Mouse (Mus musculus): ENCODE results near the gene Lmo7.

Lmo7 gene

DNA sequence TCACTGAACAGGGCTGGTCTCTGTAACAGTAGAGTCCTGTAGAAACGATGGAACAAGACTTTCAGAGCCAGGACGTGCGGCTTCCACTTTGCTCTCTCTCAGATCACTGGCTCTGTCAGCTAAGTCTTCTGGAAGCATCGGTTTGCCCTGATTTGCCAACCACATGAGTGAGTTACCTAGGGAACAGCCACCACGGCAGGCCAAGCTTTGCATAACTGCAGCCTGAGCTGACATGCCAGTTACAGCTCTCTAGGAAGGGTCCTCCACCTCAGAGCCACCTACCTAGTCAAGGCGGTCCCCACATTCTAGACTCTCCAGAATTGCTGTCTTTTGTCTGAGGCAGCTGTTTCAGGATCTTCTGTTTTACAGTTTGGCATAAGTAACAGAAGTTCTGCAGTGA, 107.4 kb downstream of the Lmo7 start:
- DNase-seq (ENCODE audit: low spot score in 2 of 2) = no peak

DNA sequence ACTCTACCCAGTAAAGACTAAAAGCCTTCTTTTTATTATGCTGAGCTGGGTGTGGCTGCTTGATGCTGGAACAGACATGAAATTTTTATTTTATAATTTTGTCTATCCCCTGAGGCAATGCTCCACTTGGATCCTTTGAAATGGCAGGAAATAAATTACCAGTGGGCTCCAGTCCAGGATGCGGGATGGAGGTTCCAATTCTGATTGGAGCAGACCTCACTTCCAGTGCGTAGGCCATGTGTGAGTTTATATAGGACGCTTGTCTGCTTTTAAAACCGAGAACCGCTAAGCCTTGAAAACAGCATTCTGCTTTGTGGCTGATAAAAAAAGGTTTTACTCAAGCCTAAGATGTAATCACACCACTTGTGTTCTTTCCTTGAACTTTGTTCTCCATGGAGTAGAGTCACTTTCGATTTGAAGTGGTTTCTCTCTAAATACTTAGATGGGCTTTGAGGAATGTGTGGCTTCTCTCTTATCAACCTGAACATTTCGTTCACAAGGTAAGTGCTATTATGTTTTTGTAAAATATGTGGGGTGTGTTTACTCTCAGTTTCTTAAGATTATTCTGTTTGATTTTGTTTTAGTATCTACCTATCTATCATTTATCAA, 108.6 kb downstream of the Lmo7 start:
- peak; percentile 56 to 62 for DNase-seq (ENCODE audit: low spot score in 2 of 2)

DNA sequence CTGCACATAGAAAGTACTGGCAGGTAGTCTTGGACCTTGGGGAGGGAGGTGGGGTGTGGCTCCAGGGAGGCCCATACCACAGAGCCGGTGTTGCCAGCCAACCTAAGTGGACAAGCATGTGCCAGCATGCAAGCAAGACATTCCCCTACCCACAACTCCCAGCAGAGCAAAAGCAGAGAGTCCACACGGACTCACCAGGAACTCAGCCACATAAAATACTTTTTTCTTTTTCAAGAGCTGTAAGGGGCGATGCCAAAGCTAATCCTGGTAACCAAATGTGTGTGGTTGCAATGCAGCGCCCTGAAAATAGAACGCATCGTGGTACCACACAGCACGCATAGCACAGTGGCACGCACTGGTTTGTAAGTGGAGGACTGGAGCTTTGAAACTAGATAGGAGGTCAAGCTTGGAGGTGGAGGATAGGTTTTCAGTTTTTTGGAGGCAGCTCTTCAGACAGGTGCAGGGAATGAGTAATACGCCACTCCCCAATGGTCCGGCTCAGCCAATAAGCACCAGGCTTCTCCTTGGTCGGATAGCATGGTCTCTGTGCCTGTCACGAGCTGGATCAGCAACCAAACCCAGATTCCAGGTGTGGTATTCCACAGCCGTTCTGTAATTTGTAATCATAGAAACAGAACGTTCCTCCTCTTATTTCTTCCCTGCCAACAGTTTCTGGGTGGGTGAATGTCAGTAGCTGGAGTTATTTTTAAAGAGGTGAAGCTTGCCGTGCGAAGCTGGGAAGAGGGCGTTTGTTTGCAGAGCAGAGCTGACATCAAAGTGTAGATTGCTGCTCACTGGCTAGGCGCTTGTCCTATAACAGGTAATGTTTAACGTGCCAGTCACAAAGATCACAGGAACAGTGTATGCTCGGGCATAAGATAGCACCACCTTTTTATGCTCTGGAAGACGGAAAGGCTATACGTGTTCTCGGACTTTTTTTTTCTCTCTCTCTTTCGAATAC, 110.3 kb downstream of the Lmo7 start:
- DNase-seq (ENCODE audit: low spot score in 2 of 2) = peak; percentile 68 to 77

DNA sequence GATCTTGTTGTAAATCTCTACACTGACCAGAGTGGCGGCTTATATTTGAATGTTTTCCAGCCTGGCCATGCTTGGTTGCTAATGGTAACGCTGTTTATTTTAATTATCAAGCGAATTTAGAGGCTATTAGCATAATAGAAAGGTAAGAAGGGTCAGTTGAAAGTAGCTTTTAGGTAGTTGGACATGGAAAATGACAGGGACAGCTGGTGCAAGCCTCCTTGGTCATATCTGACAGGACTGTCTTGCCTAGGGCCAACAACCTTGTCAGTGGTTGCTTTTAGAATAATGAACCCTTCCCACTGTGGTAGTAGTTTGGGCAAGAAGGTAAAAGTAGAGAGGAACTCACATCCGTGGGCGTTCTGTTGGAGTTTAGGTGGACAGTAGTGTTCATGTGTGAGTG, 111.5 kb downstream of the Lmo7 start:
- no peak for DNase-seq (ENCODE audit: low spot score in 2 of 2)

DNA sequence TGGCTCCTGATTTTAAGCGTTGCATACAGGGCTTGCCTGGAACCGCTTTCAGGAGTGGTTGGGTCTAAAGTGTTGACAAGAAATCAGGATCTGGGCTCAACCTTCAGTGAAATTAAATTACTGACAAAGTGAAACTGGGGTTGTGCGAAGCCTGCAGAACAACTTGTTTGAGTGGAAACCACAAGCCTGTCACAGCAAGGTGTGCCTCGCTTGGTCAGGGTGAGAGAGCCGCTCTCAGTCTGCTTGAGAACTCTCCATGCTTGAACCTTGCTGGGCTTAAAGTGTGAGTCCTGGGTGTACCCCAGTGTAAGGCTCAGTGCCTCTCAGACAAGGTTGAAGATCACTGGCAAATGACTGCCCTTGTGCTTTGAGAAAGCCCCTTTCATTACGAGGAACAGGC, 112.8 kb downstream of the Lmo7 start:
- peak in 1 of 2 experiments; percentile 26 for DNase-seq (ENCODE audit: low spot score in 2 of 2)

DNA sequence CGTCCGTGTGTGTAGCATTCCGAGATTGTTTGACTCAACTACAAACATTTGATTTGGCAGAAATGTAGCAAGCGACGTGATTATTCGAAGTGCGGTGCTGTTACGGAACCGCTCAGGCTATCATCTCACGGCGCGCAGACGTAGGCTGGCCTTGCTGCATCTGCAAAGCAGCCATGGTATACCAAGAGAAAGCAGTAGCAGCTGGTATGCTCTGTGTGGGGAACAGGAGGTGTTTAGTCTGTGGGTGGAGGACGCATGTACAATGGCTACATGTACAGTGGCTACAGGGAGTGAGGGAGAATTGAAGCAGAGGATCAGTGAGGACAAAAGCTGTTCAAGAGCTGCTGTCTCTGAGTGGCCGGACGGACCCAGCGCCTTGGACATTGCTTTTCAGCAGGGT, 113.7 kb downstream of the Lmo7 start:
- DNase-seq (ENCODE audit: low spot score in 2 of 2) = peak; percentile 75 to 81

DNA sequence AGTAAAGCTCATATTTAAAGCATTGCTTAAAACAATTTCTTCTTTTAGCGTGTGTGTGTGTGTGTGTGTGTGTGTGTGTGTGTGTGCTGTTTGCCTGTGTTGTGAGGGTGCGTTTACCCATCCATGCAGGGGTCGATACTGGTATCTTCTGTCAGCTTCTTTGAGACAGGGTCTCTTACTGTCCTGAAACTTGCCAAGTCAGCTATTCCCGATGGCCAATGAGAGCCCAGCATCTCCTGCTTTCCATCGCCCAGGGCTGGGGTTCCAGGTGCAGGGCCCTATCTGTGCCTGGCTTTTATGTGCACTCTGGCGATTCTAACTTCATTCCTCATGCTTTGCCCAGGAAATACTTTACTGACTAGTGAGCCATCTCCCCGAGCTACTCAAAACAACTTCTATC, 114.7 kb downstream of the Lmo7 start:
- DNase-seq (ENCODE audit: low spot score in 2 of 2) = no peak

DNA sequence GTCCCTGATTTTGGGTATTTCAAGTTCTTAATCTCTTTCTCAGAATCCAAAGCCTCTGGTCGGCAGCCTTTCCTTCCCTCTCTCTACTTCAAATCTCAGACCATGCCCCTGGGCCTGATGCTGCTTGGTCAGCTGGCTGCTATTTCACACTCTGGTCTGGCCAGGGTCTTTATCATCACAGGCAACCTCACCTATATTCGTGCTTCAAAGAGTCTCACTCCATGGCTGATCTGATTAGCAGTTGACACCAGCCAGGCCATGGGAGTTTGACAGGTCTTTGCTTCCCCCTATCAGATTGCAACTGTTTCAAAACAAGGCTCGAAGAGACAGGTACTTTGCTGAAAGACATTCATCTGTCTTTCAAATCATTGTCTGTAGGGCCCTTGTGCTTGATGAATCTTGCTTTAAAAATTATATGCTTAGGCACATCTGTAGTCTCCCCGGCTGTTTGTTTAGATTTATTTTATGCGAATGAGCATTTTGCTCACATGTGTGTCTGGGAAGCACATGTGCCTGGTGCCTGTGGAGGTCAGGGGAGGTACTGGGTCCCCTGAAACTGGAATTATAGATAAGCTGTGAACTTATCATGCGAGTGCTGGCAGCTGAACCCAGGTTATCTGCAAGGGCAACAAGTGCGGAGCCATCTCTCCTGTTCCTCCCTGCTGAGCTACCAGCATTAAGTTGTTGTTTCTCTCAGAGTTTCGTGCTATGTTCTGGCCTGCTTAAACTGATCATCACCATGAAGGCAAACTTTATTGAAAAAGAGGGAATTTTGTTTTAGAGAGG, 116.5 kb downstream of the Lmo7 start:
- DNase-seq (ENCODE audit: low spot score in 2 of 2) = no peak

DNA sequence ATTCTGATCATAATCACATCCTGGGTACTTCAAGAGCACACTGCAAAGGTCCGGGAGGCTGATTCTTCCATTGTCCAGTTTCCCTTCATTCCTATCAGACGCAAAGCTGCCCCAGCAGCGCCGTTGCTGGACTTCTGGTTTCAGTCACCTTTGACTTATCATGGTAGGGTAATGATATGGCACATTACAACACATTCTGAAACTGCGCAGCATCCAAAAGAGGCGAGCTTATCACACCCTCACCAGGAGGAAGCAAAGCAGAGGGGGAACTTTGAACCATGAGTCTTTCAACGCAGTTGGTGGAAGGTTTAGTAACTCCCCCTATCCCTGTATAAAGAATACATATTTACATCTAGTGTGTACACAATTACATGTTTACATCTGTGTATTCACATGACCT, 117.8 kb downstream of the Lmo7 start:
- DNase-seq (ENCODE audit: low spot score in 2 of 2) = no peak

DNA sequence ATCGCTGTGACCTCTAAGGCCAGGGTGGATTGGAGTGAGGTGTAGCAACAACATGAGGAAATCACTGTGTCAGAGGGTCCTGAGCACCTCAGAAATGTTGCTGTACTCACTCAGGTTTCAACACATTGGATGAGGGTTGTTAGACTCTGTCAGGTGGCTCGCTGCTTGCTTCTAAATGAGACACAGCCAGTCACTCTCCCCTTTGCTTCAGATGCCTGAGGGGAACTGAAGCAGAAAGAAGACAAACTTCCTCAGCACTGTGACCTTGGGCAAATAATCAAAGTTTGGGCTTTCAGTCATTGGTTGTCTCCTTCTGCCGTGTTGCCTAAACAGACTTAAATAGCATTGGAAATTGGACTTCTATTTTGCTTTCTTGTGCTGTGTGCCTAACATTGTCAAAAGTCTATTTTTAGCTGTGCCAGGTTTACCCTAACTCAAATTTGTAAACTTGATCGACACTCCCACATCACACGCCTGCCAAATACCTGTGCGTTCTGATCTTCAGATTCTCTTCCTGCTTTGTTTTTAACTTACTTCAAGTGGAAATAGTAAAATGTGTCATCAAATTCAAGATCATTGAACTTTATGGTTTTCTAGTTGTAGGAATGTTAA, 122.9 kb downstream of the Lmo7 start:
- no peak for DNase-seq (ENCODE audit: low spot score in 2 of 2)

DNA sequence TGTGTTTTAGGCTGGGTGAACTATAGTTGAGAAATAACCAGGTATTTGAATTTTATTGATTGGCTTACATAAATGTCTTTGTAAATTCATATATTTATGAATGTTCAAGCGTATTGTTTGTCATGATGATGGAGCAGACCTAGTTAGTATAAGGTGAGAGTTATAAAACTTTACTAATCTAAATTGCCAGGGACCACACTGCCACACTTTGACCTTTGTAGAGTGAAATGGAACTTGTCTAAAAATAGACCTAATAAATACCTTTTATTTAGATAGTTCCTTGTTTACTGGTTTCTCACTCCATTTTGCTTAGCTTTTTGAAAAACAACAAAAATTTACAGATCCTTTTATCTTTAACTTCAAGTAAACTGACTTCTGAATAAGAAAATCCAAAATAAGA, 123.5 kb downstream of the Lmo7 start:
- DNase-seq (ENCODE audit: low spot score in 2 of 2) = no peak

DNA sequence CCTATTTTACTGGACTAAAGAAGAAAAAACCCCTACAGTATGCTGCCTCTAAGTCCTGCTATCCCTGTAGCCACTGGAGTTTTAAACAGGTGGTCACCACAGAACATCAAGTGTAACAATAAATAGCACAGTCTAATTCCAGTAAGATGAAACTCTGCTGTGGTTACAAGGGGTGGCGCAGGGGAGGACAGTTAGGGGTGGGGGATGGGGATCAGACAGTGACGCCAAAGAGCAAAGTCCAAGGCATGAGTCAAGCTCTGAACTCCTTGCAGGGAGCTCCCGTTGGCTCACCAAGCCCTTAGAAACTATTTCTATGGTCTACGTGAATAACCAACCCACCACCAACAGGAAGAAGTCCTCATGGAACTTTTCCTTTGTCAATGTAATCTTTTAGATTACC, 124.0 kb downstream of the Lmo7 start:
- DNase-seq (ENCODE audit: low spot score in 2 of 2) = no peak

DNA sequence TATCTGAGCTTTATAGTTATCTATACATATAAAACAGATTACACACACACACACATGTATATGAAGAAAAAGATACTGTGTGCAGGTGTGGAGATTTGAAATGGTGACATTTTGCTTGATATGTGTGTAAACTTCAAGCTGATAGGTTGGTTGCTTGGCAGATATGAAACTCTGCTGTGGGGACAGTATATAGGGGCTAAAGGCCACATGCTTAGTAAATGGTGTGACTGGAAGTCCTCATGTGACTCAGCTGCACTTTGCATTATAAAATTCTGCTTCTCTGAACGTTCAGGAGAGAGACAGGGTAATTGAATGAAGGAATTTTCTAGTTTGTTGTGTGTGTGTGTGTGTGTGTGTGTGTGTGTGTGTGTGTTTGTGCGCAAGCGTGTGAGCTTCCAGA, 124.5 kb downstream of the Lmo7 start:
- DNase-seq (ENCODE audit: low spot score in 2 of 2) = no peak

DNA sequence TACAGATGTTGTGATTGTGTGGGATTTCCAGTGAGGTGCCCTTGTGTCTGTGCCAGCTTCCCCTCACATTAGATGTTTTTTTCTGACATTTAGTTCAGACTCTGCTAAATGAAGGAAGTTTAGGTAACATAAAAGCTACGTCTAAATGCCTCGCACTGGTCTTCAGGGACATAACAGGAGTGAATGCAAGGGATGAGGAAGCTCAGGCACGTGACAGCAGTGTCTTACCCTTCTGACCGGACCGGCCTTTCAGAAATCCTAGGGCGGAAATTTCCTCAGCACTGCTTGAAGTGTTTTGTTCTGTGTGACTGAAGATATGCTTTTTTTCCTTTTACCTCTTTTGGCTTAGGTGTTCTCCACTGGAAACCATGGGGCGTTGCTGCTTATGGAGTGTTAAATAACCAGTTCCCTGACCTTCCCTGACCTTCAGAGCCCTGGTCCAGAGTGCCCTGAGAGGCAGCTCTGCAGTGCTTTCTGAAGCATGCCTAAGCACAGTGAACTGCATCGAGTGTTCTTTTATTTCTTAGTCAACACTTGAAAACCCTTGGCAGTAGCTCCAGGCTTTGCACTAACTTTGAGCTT, 129.6 kb downstream of the Lmo7 start:
- DNase-seq (ENCODE audit: low spot score in 2 of 2) = no peak

DNA sequence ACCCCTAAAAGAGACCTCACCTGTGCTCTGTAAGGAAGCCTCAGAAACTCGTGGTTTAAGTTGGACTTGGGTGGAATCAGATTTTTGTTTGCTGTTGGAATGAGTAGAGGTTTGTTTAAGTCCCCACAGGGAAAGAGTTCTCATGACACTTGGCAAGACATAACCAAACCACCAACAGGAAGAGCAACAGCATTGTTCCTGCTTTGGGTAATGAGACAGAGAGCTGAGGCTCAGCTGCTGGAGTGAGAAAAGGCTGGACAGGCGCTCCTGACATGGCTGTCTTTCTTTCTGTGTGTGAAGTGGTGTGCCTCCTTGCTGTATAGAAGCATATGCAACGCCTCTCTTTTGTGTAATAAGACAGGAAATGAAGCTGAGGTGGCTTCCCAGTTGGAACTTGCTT, 132.3 kb downstream of the Lmo7 start:
- no peak for DNase-seq (ENCODE audit: low spot score in 2 of 2)

DNA sequence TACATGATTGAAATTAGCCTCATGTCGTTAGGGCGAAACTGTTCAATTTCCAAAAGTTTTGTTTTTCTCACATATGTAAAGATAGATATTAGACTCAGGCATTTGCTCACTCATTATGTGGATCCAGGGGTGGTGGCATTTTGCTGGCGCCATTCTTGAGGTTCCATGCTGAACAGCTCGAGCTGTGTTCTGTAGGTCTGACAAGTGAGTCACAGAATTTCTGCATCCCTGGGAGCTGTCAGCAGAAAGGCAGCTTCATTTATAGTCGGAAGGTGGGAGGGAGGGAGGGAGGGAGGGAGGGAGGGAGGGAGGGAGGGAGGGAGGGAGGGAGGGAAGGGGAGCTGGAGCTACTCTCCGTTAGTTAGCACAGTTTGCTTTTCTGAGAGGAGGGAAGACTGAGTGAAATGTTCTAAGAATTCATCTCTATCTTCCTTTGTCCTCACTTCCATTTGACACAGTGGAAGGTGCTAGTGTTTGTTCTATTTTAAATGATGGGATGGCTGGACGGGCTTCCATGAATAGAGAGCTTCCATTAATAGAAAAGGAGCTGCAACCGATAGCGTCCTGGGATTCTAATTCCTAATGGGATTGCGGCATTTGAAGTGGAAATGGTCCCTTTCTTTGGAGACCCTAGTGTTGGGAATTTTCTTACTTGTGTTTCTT, 137.4 kb downstream of the Lmo7 start:
- DNase-seq (ENCODE audit: low spot score in 2 of 2) = peak; percentile 66 to 68

DNA sequence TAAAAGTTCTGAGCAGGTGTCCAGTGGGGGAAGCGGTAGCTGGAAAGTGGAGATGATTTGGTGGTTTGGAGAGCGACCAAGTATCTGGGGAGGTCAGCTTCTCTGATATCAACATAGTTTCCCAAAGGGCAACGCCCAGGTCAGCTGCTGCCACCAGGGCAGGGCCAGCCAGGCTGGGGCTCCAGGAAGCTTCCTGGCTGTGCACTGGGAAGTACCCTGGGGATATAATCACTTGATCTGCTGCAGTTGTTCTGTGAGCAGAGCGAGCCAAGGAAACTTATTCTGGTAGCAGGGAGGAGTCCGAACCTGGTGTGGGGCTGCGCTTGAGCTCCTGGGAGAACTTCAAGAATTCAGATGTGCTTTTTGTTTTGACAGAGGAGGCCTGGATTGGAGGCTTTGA, 139.4 kb downstream of the Lmo7 start:
- no peak for DNase-seq (ENCODE audit: low spot score in 2 of 2)

DNA sequence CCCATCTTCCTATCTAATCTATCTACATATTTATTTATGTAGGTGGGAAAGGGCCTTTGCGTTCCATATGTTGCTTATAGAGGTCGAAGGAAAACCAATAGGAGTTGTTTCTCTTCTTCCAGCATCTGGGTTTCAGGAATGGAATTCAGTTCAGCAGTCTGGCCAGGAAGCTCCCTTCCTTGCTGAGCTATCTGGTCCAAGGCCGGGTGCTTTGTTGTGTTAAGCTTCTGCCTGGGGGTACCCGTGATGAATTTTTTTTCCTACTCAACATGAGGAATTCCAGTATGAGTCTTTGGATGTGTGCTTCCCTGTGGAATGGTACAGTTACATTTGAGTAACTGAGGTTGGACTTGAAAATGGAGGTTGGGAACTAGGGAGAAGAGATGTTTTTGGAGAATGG, 139.9 kb downstream of the Lmo7 start:
- DNase-seq (ENCODE audit: low spot score in 2 of 2) = no peak

DNA sequence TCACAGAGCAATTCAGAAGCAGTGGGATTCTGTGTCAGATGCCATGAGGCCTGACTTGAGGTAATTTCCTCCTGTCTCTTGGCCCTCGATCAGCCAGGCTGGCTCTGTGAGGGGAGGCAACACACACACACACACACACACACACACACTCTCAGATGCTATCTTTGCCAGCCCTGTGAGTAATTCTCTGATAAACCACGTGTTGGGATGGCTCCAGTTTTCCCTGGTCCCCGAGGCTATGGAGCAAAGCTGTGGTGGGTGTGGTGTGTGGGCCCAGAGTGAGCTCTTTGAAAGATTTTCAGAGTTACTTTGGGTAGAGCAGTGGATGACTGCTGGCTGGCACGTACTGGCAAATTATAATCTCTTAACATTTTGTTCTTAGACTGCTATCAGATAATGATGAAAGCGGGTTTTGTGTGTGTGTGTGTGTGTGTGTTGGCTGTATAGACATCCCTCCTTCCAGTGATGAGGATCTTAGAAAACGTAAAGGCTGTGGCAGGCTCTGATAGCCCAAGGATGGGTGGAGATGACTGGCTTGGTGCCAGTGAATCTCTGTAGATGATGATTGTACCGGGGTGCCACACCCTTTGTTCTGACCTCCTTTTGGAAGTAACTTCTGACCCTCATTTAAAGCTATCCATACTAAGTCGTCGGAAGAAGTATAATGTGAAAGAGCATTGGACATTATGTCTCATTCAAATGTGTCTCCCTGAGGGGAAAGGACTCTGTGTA, 140.6 kb downstream of the Lmo7 start:
- peak; percentile 74 to 81 for DNase-seq (ENCODE audit: low spot score in 2 of 2)

DNA sequence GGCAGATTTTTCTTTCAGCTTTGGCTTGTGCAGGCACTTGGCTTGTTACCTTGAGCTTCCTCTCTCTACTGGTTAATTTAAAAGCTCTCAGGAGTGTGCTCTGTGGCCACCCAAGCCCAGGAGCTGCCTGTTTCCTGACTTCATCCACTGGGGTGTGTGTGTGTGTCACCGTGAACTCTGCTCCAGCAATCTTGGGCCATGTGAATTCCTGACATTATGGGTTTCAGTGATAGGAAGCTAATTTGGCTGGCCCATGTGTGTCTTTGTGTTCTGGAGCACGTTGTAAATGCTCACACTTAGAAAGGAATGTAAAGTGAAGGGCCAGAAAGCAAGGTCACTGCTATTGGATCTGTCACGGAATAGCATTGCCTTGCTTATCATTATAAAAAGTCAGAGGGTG, 143.1 kb downstream of the Lmo7 start:
- DNase-seq (ENCODE audit: low spot score in 2 of 2) = no peak
